Mouse (Mus musculus): ENCODE data around the gene Fam83e.
A peak's percentile ranks its signal among the peaks of the same experiment; 100 is the strongest.

The Fam83e gene

GRCm38 (mm10) chr7:45701607-45702006 is 19.4 kb upstream of the Fam83e start:
- DNase-seq (ENCODE audit: low spot score in 2 of 2): no peak

DNA sequence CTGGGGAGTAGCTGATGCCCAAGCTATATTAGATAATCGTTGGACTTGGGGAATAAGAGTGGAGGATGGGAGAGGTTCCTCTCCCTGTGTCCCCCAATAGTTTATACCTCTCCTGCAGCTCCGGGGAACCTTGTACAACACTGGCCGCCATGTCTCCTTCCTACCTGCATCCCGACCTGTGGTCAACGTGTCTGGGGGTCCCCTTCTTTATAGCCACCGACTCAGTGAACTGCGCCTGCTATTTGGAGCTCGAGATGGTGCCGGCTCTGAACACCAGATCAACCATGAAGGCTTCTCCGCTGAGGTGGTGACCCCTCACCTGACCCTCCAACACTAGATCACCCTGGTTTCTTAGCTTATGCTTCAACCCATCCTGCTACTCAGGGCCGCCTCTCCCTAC is 18.7 kb upstream of the Fam83e start:
- DNase-seq (ENCODE audit: low spot score in 2 of 2): no peak

GRCm38 (mm10) chr7:45702809-45703520 is 18.0 kb upstream of the Fam83e start:
- no peak for DNase-seq (ENCODE audit: low spot score in 2 of 2)

- DNase-seq (ENCODE audit: low spot score in 2 of 2): no peak
Observed at GRCm38 (mm10) chr7:45703521-45704033, 17.4 kb upstream of the Fam83e start.

DNA sequence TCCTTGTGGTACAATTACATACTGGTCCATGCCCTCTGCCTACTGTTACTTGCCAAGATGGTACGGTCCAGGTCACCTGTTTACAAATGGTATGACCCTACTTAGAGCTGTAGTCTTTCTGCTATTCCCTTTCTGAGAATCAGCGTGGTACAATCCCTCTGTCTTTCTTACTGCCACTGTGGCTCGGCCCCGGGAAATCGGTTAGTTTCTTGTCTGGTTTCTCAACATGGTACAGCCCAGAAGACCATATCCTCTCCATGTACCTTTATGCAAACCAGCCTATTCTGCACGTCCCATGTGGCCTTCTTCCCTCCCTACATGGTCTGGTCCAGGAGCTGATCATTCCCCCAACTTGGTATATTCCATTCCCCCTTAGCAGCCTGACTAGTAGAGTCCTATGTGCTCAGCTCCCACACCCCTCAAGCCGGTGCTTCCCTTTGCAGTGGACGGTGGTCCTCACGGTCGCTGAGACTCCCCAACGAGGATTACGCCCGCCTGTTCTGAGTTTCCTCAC is 16.9 kb upstream of the Fam83e start:
- peak in 1 of 2 experiments; percentile 60 for DNase-seq (ENCODE audit: low spot score in 2 of 2)

DNA sequence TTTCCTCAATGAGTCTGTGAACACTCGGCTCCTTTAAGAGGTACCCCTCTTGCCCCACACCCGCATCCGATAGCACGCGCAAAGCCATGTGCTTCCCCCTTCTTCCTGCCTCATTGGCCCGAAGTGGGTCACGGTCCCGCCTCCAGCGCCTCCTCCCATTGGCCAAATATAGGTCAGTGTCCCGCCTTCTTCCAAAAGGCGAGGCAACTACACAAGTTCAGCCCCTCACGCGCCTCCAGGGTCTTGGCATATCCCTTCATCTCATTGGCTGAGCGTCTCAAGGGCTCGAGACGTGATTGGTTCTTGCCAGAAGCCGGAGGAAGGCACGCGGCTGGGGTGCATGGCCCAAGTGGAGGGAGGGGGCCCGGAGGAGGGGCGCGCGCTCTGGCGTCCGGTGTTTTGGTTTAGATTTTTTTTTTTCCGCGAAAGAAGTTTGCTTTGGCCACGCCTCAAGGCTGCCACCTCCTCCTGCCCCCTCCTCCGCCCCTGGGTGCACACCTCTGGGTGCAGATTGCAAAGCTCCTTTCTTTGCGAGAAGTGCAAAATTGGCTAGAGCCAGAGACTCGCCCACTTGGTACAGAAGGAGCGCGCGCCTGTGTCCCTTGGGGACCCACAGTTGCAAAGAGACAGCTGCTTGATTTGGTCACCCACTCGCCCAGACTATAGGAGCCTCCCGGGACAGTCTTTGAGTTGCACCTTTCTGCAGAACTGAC is 16.1 kb upstream of the Fam83e start, which contains the start of gene Dbp:
Dbp (plus strand) TSS at position 359 of the 713 bp plus-strand sequence.
- peak; percentile 95 to 99 for DNase-seq (ENCODE audit: low spot score in 2 of 2)

DNA sequence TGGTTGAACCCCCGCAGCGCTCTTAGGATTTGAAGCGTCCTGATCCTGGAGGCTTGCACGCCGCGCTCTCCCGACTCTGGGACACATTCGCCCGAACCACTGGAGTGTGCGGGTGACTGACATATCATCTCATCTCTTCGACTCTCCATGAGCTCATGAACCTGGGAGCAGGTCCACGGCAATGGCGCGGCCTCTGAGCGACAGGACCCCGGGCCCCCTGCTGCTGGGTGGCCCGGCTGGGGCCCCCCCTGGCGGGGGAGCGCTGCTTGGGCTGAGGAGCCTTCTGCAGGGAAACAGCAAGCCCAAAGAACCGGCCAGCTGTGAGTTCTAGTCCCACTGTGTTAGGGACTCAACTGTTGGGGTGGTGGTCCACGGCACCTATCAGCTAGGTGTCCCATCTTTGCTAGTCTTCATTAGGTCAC is 15.6 kb upstream of the Fam83e start:
- DNase-seq (ENCODE audit: low spot score in 2 of 2): no peak

GRCm38 (mm10) chr7:45705873-45706281 is 15.1 kb upstream of the Fam83e start:
- DNase-seq (ENCODE audit: low spot score in 2 of 2): peak; percentile 76 to 85

- DNase-seq (ENCODE audit: low spot score in 2 of 2): peak; percentile 85 to 86
Observed at GRCm38 (mm10) chr7:45706721-45707241, 14.2 kb upstream of the Fam83e start.

GRCm38 (mm10) chr7:45707375-45707967 is 13.5 kb upstream of the Fam83e start:
- DNase-seq (ENCODE audit: low spot score in 2 of 2): peak; percentile 95 to 98

DNA sequence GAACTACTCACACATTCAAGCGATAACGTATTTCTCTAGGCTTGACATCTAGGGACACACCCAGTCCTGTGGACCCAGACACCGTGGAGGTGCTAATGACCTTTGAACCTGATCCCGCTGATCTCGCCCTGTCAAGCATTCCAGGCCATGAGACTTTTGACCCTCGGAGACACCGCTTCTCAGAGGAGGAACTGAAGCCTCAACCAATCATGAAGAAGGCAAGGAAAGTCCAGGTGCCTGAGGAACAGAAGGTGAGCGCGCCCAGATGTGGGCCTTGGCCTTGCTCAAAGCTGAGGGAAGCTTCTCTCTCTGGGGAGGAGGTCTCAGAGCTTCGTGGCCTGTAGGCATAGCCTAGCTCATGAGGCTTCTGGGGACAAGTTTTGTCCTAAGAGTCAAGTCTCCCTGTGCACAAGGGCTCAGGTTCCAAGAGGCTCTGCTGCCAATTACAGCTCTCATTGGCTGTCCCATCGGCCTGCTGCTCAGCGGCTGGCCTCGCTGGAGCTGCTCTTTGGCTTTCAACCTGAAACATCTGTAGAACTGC is 12.7 kb upstream of the Fam83e start:
- no peak for DNase-seq (ENCODE audit: low spot score in 2 of 2)

DNA sequence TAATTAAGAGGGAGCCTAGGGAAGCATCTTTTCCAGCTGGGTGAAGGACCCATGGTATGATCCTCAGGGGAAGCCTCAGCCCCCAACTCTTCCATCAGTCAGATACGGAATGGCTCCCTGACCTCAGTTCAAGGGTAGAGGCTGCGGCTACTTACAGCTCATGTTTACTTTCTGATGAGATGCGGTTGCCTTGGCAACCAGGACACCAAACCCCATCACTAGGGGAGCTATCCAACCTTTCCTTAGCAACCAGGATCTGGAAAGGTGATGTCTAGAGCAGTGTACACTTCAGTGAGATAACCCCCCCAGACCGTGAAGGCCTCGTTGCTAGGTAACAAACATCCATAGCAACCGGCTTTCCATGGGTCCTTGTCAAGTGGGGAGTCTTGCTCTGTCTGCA is 12.0 kb upstream of the Fam83e start:
- no peak for DNase-seq (ENCODE audit: low spot score in 2 of 2)

GRCm38 (mm10) chr7:45709677-45710355 is 11.2 kb upstream of the Fam83e start:
- no peak for DNase-seq (ENCODE audit: low spot score in 2 of 2)

DNA sequence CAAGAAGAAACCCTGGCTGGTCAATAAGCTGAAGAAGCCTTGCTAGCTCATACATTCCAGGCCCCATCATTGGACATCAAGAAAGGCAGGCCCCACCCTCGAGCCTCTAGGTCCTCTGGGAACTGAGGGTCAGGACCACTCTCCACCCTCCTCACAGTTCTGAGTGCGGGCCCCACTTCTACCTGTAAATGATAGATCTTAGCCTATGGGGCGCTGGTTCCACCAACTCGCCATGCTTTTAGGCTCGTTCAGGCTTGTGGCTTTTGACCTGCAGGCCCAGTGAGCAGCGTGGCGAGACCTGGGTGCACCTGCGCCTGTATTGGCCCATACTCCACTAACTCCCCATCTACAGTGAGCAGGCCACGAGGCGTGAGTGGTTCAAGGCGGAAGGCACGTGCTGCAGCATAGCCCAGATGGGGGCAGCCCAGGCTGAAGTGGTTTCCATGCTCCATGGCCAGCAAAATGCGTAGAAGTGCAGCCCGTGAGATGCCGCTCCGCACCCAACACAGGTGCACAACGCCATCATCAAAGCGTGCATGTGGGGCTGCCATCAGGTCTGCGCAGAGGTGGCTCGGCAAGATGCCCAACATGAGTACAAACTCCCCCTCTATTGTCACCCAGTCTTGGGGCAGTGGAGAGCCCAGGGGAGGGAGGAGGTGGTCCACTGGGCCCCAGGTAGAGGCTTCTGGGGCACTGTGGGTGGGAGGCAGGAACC is 10.4 kb upstream of the Fam83e start:
- no peak for DNase-seq (ENCODE audit: low spot score in 2 of 2)

GRCm38 (mm10) chr7:45711316-45712021 is 9.5 kb upstream of the Fam83e start:
- no peak for DNase-seq (ENCODE audit: low spot score in 2 of 2)

- DNase-seq (ENCODE audit: low spot score in 2 of 2): no peak
Observed at GRCm38 (mm10) chr7:45712022-45712757, 8.8 kb upstream of the Fam83e start.

DNA sequence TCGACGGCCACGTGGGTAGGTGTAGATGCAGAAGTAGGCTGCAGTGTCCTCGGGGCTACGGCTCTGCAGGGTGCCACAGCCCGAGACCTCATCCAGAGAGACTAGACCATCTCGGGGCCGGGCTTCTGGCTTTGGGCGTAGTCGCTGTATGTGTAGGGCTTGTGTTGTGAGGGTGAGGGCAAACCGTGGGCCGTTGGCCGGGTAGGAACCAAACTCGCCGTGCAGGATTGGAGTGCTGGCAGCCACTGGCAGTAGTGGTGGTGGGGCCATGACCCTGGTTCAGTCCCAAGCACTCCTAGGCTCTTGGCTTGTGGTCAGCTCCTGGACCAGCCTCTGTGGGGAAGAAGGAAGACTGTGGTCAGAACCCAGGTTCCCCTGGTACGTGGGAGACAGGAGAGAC is 7.6 kb upstream of the Fam83e start:
- DNase-seq (ENCODE audit: low spot score in 2 of 2): no peak

DNA sequence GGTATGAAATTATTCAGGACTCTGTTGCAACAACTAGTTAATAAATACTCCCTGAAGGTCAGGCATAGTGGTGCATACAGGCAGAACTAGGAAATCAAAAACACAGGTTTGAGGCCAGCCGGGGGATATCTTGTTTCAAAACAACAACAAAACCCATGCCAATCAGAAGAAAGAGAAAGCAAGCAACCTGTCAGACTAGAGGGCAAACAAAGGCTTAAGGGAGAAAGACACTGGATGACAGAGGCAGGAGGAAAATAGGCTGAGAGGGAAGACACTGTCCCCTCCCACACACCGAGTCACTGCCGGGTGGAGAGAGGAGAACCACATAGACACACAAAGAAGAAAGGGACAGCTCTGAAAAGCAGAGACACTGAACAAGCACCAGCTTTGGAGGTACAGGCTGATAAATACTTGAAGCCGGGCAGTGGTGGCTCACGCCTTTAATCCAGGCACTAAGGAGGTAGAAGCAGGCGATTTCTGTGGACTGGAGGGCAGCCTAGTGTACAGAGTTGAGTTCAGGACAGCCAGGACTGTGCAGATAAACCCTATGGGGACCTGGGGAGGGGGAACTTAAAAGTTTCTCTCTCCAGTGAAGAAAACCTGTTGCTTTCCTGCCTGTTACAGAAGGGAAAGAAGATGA is 7.0 kb upstream of the Fam83e start:
- DNase-seq (ENCODE audit: low spot score in 2 of 2): no peak

- peak in 1 of 2 experiments; percentile 70 for DNase-seq (ENCODE audit: low spot score in 2 of 2)
Observed at GRCm38 (mm10) chr7:45714630-45715089, 6.4 kb upstream of the Fam83e start.
